Mouse (Mus musculus) central nervous system, embryonic 14 days (tissue): ENCODE data around the gene Pet2. TPM values are rescaled to one million over a fixed set of nuclear protein-coding genes. Genes with fewer than 3 reads are reported as not detected.

Experiments used
- polyA plus RNA-seq: library from polyadenylated mRNA; depleted of rRNA; stranded (reverse); fragments of >200 nt; gene quantifications from 2 replicates; pipeline ENCODE4 v1.2.3, GENCODE M21; 2012; rRNA removed

Gene Pet2
- not detected in 2 replicates for polyA plus RNA-seq

GRCm38 (mm10) chrX:89409589-89409988 lies at the start of gene Pet2:
TSS of gene Pet2 (minus strand) at chrX:89409689.

